Mouse (Mus musculus) spleen, adult 2 months (tissue): Measurements from ENCODE around the gene Gzmf.

ENCODE experiments used
- CTCF ChIP-seq: fragments of 200-500 bp; IDR thresholded peaks from 2 replicates; pipeline ENCODE4 v1.5.1; 2011; ENCODE audit warnings: mild to moderate bottlenecking, inconsistent platforms; ENCODE audit not compliant: insufficient read depth, insufficient read length, insufficient replicate concordance; ENCODE audit errors: extremely low read depth
- POLR2A ChIP-seq: fragments of 200-500 bp; IDR thresholded peaks from 2 replicates; pipeline ENCODE4 v1.6.1; 2011; ENCODE audit warnings: low read depth, low read length, inconsistent platforms

DNA sequence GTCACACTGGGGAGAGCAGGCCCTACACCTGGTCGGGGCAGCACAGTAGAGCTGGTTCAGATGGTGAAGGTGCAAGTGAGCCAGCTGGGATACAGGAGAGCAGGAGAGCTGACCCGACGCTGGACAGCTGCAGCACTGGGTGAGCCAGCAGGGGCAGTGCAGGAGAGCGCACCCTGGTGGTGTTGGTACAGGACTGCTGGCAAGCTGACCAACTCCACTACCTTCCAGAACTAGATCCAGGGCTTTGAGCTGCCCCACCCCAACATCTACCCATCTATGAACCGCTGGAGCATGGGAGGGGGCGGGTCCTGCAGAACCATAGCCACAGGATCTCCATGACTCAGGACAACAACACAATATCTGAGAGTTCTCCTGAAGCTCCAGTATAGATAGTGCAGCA lies 24.3 kb downstream of the Gzmf start:
- TF ChIP-seq POLR2A (no peak), CTCF (no peak)
